Mouse (Mus musculus) 3134 (cell line): ENCODE measurements around the gene Rasl10b.

ENCODE experiments used
- DNase-seq: peaks from one replicate; pipeline ENCODE4 v3.0.0-alpha.2; 2011; ENCODE audit warnings: low spot score; ENCODE audit not compliant: insufficient read length; ENCODE audit errors: extremely low read depth

The Rasl10b gene

GRCm38 (mm10) chr11:83409087-83409754 lies at the start of gene Rasl10b:
TSS of gene Rasl10b (plus strand) at chr11:83409137.
- DNase-seq: no peak

GRCm38 (mm10) chr11:83364656-83365055 lies 44.3 kb upstream of the Rasl10b start:
- no peak for DNase-seq

GRCm38 (mm10) chr11:83371267-83371666 lies 37.7 kb upstream of the Rasl10b start:
- no peak for DNase-seq

- DNase-seq: no peak
Observed at GRCm38 (mm10) chr11:83379745-83380341, 29.1 kb upstream of the Rasl10b start.

GRCm38 (mm10) chr11:83382876-83383531 lies 25.9 kb upstream of the Rasl10b start:
- DNase-seq: no peak

GRCm38 (mm10) chr11:83383532-83383887 lies 25.4 kb upstream of the Rasl10b start:
- no peak for DNase-seq

- no peak for DNase-seq
Observed at GRCm38 (mm10) chr11:83393062-83393461, 15.9 kb upstream of the Rasl10b start.

GRCm38 (mm10) chr11:83394802-83395439 lies 14.0 kb upstream of the Rasl10b start:
- no peak for DNase-seq

GRCm38 (mm10) chr11:83397626-83398025 lies 11.3 kb upstream of the Rasl10b start:
- no peak for DNase-seq

GRCm38 (mm10) chr11:83398724-83399123 lies 10.2 kb upstream of the Rasl10b start:
- no peak for DNase-seq

GRCm38 (mm10) chr11:83403787-83404186 lies 5.2 kb upstream of the Rasl10b start:
- DNase-seq: no peak

GRCm38 (mm10) chr11:83406391-83406790 lies 2.5 kb upstream of the Rasl10b start:
- DNase-seq: no peak

- DNase-seq: no peak
Observed at GRCm38 (mm10) chr11:83408242-83408641, 695 bp upstream of the Rasl10b start.

GRCm38 (mm10) chr11:83409792-83410291 lies 905 bp downstream of the Rasl10b start:
- no peak for DNase-seq

- DNase-seq: no peak
Observed at GRCm38 (mm10) chr11:83410510-83410909, 1.6 kb downstream of the Rasl10b start.

GRCm38 (mm10) chr11:83417080-83417479 lies 8.1 kb downstream of the Rasl10b start:
- DNase-seq: no peak

- no peak for DNase-seq
Observed at GRCm38 (mm10) chr11:83417708-83418107, 8.8 kb downstream of the Rasl10b start.

- DNase-seq: no peak
Observed at GRCm38 (mm10) chr11:83418566-83418965, 9.6 kb downstream of the Rasl10b start.

GRCm38 (mm10) chr11:83420338-83420737 lies 11.4 kb downstream of the Rasl10b start:
- no peak for DNase-seq

- no peak for DNase-seq
Observed at GRCm38 (mm10) chr11:83421305-83421704, 12.4 kb downstream of the Rasl10b start.

- no peak for DNase-seq
Observed at GRCm38 (mm10) chr11:83424681-83425080, 15.7 kb downstream of the Rasl10b start.
